Mouse (Mus musculus): ENCODE data around the gene Ssty1. TPM values are rescaled to one million over a fixed set of nuclear protein-coding genes. Genes with fewer than 3 reads are reported as not detected.
"Not testable (repeated sequence)": the region's sequence is repeated elsewhere in the genome, so short reads cannot be mapped to it uniquely, and the experiment has no call there.

The Ssty1 gene
- total RNA-seq (2021), result not detected

DNA sequence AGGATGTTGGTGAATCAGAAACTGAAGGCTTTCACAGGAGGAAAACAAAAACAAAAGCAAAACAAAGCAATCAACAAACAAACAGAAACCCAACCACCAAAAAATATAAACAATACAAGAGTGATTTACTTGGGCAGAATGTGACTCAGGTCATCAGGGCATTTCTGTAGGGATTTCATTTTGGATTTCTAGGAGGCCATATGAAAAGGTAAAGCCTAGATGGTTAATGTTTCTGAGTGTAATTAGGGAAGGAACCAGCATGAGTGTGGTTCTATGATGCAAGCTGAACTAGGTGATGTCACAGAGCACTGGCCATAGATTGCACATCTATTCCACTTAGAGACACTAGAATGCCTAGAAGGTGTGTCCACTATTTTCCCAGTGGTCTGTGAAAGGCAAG lies at the start of gene Ssty1:
Gene Ssty1, plus strand, starts transcription at position 301 of the 400 bp plus-strand sequence.
- DNase-seq, result not testable (repeated sequence)

DNA sequence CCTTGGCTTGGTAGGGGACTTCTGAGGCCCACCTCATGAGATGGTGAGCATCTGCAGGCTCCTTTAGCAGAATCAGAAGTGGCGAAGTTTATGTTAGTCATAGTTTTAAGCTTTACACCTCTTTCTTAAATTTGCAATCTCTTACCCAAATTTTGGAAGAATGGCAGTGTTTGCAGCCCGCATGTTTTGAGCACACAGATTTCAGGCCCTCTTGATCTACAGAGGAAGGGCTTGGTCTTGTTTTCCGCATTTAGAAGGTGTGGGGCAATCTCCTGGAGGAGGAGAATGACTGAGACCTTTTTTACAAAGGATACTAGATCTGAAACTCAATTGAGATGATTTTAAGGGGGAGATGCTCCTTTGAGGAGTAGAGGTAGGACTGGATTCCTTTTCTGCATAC lies 27.2 kb upstream of the Ssty1 start, which contains the start of gene Gm21764:
Gene Gm21764, minus strand, starts transcription at position 101 of the 400 bp plus-strand sequence.
- not testable (repeated sequence) for DNase-seq

Other genes with a start within 250 kb of the Ssty1 start
- gene Gm21904, start 242.8 kb upstream of the Ssty1 start, total RNA-seq (2021), result not detected
- not detected for gene Gm20772, start 214.4 kb upstream of the Ssty1 start, total RNA-seq (2021)
- gene Gm20831, start 214.4 kb upstream of the Ssty1 start, total RNA-seq (2021), result not detected
- gene Srsy, start 151.8 kb upstream of the Ssty1 start, total RNA-seq (2021), result not detected
- not detected for gene Gm21764, start 27.3 kb upstream of the Ssty1 start, total RNA-seq (2021)